12 mouse cellular contexts compared by ENCODE assay signal in genomic region chr7:63905190-63905589, GRCm38 (mm10). TPM values are rescaled to one million over a fixed set of nuclear protein-coding genes. Genes with fewer than 3 reads are reported as not detected.
DNase-seq lines count a peak whose midpoint lies in the region; ATAC-seq and TF ChIP-seq lines count a peak whose summit lies in the region.
"Had no signal": no experiment of that assay in that cellular context is flagged by ENCODE, and none has a peak within 500 bp of the region (broad histone marks: within the 10 kb centered on the region; RNA-seq: fewer than 3 reads in every experiment).

No protein-coding gene starts in this region.

- TF ChIP-seq CTCF in intestine, postnatal 0 days (IDR thresholded peaks at IDR 0.05; ENCODE audit: low read depth) = no peak

- H3K9me3 ChIP-seq in kidney, embryonic 14.5 days (ENCODE audit: control insufficient read depth, low read length) = no peaks in the 10 kb centered on the region
- no peaks in the 10 kb centered on the region for H3K9me3 ChIP-seq in intestine, postnatal 0 days (ENCODE audit: control insufficient read depth)
- H3K9me3 ChIP-seq: lung, embryonic 15.5 days had no signal

- peaks cover 6% of the 10 kb centered on the region for H3K4me1 ChIP-seq in kidney, embryonic 14.5 days (ENCODE audit: control insufficient read depth, insufficient read depth, low read length)
- peaks cover 6% of the 10 kb centered on the region; the same call in 1 of the 2 replicates for H3K4me1 ChIP-seq in intestine, postnatal 0 days (replicated peaks; ENCODE audit: control insufficient read depth, insufficient read depth, low read length)

- H3K27me3 ChIP-seq in kidney, embryonic 14.5 days (ENCODE audit: control insufficient read depth, insufficient read depth, low read length) = no peaks in the 10 kb centered on the region
- no peaks in the 10 kb centered on the region for H3K27me3 ChIP-seq in intestine, postnatal 0 days (replicated peaks; ENCODE audit: control insufficient read depth, insufficient read depth, low read length)
- H3K27me3 ChIP-seq: lung, embryonic 15.5 days had no signal

- peaks cover 100% of the 10 kb centered on the region for H3K79me2 ChIP-seq in macrophage (ENCODE audit: inconsistent target)

- peak; percentile 76 for DNase-seq in kidney, adult 9 months
- DNase-seq in cerebellum, adult 9-11 months = no peak
- no peak for DNase-seq in urinary bladder, postnatal 25 days (ENCODE audit: low spot score)
- DNase-seq: adrenal gland, postnatal 10 days had no signal

- no peaks in the 10 kb centered on the region for H3K36me3 ChIP-seq in kidney, embryonic 14.5 days (ENCODE audit: control insufficient read depth, insufficient read depth, low read length)
- no peaks in the 10 kb centered on the region for H3K36me3 ChIP-seq in intestine, postnatal 0 days (ENCODE audit: control insufficient read depth, insufficient read depth)
- H3K36me3 ChIP-seq in macrophage (ENCODE audit: inconsistent target) = no peaks in the 10 kb centered on the region
- H3K36me3 ChIP-seq: lung, embryonic 15.5 days had no signal

- H3K4me2 ChIP-seq in kidney, embryonic 14.5 days (replicated peaks; ENCODE audit: low read depth, low read length) = no peak overlapping the region
- no peak overlapping the region for H3K4me2 ChIP-seq in intestine, postnatal 0 days (replicated peaks; ENCODE audit: low read depth)
- H3K4me2 ChIP-seq: lung, embryonic 15.5 days had no signal

- H3K4me3 ChIP-seq in kidney, embryonic 14.5 days (ENCODE audit: low read length) = no peak overlapping the region
- H3K4me3 ChIP-seq in intestine, postnatal 0 days (ENCODE audit: low read depth, low read length) = no peak overlapping the region
- peak overlapping the region; percentile 16 for H3K4me3 ChIP-seq in macrophage (ENCODE audit: inconsistent target)
- H3K4me3 ChIP-seq: lung, embryonic 15.5 days had no signal

- H3K9ac ChIP-seq in kidney, embryonic 14.5 days (ENCODE audit: low read depth, low read length) = no peak overlapping the region
- no peak overlapping the region for H3K9ac ChIP-seq in intestine, postnatal 0 days (ENCODE audit: low read depth, low read length)
- H3K9ac ChIP-seq: lung, embryonic 15.5 days had no signal

- H3K27ac ChIP-seq in kidney, embryonic 14.5 days (ENCODE audit: low read depth, low read length) = no peak overlapping the region
- H3K27ac ChIP-seq in intestine, postnatal 0 days (ENCODE audit: low read depth, low read length) = peak overlapping the region; percentile 63; the same call in 1 of the 2 replicates
- H3K27ac ChIP-seq in macrophage = peak overlapping the region; percentile 71
- H3K27ac ChIP-seq: lung, embryonic 15.5 days had no signal

- ATAC-seq in kidney, embryonic 14.5 days (ENCODE audit: low FRiP score, low TSS enrichment) = no peak
- ATAC-seq in erythroblast, adult 5-6 weeks (replicated peaks; ENCODE audit: low FRiP score, poor library complexity, severe bottlenecking) = 0 out of 2 replicates have a peak, but pooled peaks have one; percentile 31
- ATAC-seq in intestine, postnatal 0 days = peak; percentile 32; the same call in 1 of the 2 replicates
- no peak for ATAC-seq in activated CD4-positive, CD25-positive, alpha-beta regulatory T cell, adult 4 months

- 86% methylated on average over 2 of the region's 2 CpGs for WGBS in kidney, embryonic 14.5 days
- 47% methylated on average over 2 of the region's 2 CpGs for WGBS in intestine, postnatal 0 days
- WGBS in macrophage (ENCODE audit: missing documents) = 79% methylated on average over 2 of the region's 2 CpGs

RNA-seq across cellular contexts. Expression of gene E030018B13Rik, which starts 11.5 kb away (rescaled TPM):
- polyA plus RNA-seq in kidney, embryonic 14.5 days (2014; fragmentation: Nextera tagmentation; extraction: Ambion mirVana) = 0.35 TPM in 1 of 2 replicates, not detected in the other
- total RNA-seq in erythroblast, adult 5-6 weeks (2015; ENCODE audit: low replicate concordance) = not detected in 2 replicates
- not detected in 2 replicates for total RNA-seq in erythroblast, adult 5-6 weeks (2017; ENCODE audit: low replicate concordance)
- not detected in 2 replicates for polyA plus RNA-seq in intestine, postnatal 0 days (2015; fragmentation: Nextera tagmentation; extraction: Ambion mirVana)
- not detected for total RNA-seq in macrophage (2018; cell fraction: chromatin; rRNA removed)
- total RNA-seq in macrophage (2018; cell fraction: cytosol; rRNA removed) = not detected
- total RNA-seq in macrophage (2018; cell fraction: nucleus; rRNA removed) = under 1 TPM in 1 of 26 experiments, not detected in 25; 0.57 TPM
- polyA plus RNA-seq in macrophage (2018) = not detected in 3 replicates
- polyA plus RNA-seq in activated CD4-positive, CD25-positive, alpha-beta regulatory T cell, adult 4 months (2017; shearing (Covaris generic)) = under 1 TPM in 1 of 2 experiments, not detected in 1; 0.56 TPM
- total RNA-seq: adrenal gland, postnatal 10 days; ES-E14; neutrophil, adult 5-6 weeks had no signal

RNA-seq across cellular contexts. Expression of gene Klf13, which starts 33.5 kb away (rescaled TPM):
- 23.0 and 23.2 TPM in 2 replicates for polyA plus RNA-seq in kidney, embryonic 14.5 days (2014; fragmentation: Nextera tagmentation; extraction: Ambion mirVana)
- total RNA-seq in erythroblast, adult 5-6 weeks (2015; ENCODE audit: low replicate concordance) = 29.4 and 32.6 TPM in 2 replicates
- 16.7 and 36.9 TPM in 2 replicates for total RNA-seq in erythroblast, adult 5-6 weeks (2017; ENCODE audit: low replicate concordance)
- 19.3 and 24.5 TPM in 2 replicates for polyA plus RNA-seq in intestine, postnatal 0 days (2015; fragmentation: Nextera tagmentation; extraction: Ambion mirVana)
- total RNA-seq in macrophage (2018; cell fraction: chromatin; rRNA removed) = 100 to 1,000 TPM in 19 of 26 experiments, 10 to 100 TPM in 7; 57.4 to 205 (median 131) TPM
- 10 to 100 TPM; 37.1 to 73.4 (median 56.6) TPM for total RNA-seq in macrophage (2018; cell fraction: cytosol; rRNA removed)
- 100 to 1,000 TPM in 12 of 26 experiments, 10 to 100 TPM in 14; 55.9 to 254 (median 96.4) TPM for total RNA-seq in macrophage (2018; cell fraction: nucleus; rRNA removed)
- 20.8 to 38.0 TPM (median 22.5 TPM) in 3 replicates for polyA plus RNA-seq in macrophage (2018)
- 100 to 1,000 TPM; 153 to 178 TPM for polyA plus RNA-seq in activated CD4-positive, CD25-positive, alpha-beta regulatory T cell, adult 4 months (2017; shearing (Covaris generic))

Comparison
In these comparisons a context has a peak if more than half of its experiments do, and no peak if none do; other contexts are left out.
1. ATAC-seq: peak in erythroblast, adult 5-6 weeks (single experiment) and intestine, postnatal 0 days (single experiment); none in kidney, embryonic 14.5 days (single experiment) and activated CD4-positive, CD25-positive, alpha-beta regulatory T cell, adult 4 months (single experiment).